Mouse (Mus musculus) cortical plate, adult 2 months (tissue): ENCODE data around the gene Mmel1.

ENCODE experiments used
- CTCF ChIP-seq: fragments of 200-500 bp; IDR thresholded peaks from 2 replicates; pipeline ENCODE4 v1.5.1; 2011; ENCODE audit warnings: mild to moderate bottlenecking, control low read depth, low read length; ENCODE audit not compliant: insufficient read depth; ENCODE audit errors: extremely low read depth
- POLR2A ChIP-seq: fragments of 200-500 bp; IDR thresholded peaks from 2 replicates; pipeline ENCODE4 v1.6.1; 2011; ENCODE audit warnings: mild to moderate bottlenecking, low read length, control low read depth; ENCODE audit not compliant: insufficient read depth; ENCODE audit errors: extremely low read depth

DNA sequence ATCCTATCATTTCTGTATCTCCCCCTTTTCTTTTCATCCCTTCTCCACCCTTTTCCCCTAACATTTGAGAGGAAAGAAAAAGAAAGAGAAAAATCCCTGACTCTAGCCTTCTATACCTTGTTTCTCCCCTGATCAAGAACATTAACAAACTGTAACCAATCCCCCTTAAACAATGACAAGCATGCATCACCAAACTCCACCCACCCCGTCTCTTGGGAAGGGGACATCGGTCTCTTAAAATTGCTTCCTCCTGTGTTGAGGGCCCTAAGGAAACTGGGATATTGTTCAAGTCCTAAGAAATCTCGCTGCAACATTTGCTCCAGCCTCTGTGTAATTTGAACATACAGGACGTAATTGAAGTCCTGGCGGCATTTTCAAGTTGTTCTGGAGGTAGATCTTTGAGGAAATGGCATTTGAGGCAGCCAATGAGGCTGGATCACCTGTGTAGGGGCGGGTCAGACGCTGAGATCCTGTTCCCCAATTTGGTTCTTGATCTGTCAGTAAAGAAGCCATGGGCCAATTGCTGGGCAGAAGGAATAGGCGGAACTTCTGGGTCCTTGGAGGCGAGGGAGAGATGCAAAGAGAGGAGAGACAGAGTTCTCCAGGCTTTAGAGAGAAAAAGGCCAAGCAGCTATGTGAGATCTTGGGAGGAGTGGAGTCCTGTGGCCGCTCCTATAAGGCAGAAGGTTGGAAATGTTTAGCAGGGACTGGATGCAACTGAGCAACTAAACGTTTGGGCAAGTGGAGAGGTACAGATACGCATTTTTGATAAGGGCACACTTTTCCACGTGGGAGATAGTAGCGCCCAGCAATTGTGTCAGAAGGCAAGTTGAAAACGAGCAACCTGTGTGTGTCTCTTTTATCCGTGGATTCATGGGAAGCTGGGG, 35.0 kb downstream of the Mmel1 start:
- TF ChIP-seq CTCF = no peak
- no peak for TF ChIP-seq POLR2A
